Mouse (Mus musculus): ENCODE measurements around the gene Zscan2.

- TF ChIP-seq MAX (IDR thresholded peaks at IDR 0.05; ENCODE audit: low read length), result no peak; the same call in 1 of the 2 replicates
- no peak for TF ChIP-seq USF2 (conservative IDR thresholded peaks at IDR 0.05; ENCODE audit: low read depth, low read length)
- TF ChIP-seq MYC (IDR thresholded peaks at IDR 0.05; ENCODE audit: low read depth, low read length), result no peak
- TF ChIP-seq E2F4 (IDR thresholded peaks at IDR 0.05; ENCODE audit: insufficient replicate concordance, low read depth, low read length), result no peak
- TF ChIP-seq ETS1 (conservative IDR thresholded peaks at IDR 0.05; ENCODE audit: low read depth, low read length), result no peak
- TF ChIP-seq CHD1 (IDR thresholded peaks at IDR 0.05; ENCODE audit: low read depth, low read length), result no peak
- peak; percentile 12; the same call in 1 of the 2 replicates for TF ChIP-seq SIN3A (IDR thresholded peaks at IDR 0.05; ENCODE audit: low read length)
- TF ChIP-seq MAFK (IDR thresholded peaks at IDR 0.05; ENCODE audit: insufficient replicate concordance, low read length), result no peak
Measured at GRCm38 (mm10) chr7:80845621-80846279, 15.0 kb upstream of the Zscan2 start.

All from CH12.LX (cell line).